Mouse (Mus musculus) adrenal gland, postnatal 10 days (tissue): ENCODE data around the gene Ly6g6f. TPM values are rescaled to one million over a fixed set of nuclear protein-coding genes. Genes with fewer than 3 reads are reported as not detected.
"Not testable (repeated sequence)": the region's sequence is repeated elsewhere in the genome, so short reads cannot be mapped to it uniquely, and the experiment has no call there.

ENCODE experiments used
- DNase-seq: peaks from one replicate; pipeline ENCODE4 v3.0.0; 2021; ENCODE audit warnings: mixed read lengths
- total RNA-seq, 2 experiments: library from RNA; stranded (reverse); gene quantifications; 2 replicates each; pipeline ENCODE4 v1.2.3; 2021

The Ly6g6f gene
- total RNA-seq, 2 experiments from 2014 or later, result 0.48 TPM; not detected in 1

DNA sequence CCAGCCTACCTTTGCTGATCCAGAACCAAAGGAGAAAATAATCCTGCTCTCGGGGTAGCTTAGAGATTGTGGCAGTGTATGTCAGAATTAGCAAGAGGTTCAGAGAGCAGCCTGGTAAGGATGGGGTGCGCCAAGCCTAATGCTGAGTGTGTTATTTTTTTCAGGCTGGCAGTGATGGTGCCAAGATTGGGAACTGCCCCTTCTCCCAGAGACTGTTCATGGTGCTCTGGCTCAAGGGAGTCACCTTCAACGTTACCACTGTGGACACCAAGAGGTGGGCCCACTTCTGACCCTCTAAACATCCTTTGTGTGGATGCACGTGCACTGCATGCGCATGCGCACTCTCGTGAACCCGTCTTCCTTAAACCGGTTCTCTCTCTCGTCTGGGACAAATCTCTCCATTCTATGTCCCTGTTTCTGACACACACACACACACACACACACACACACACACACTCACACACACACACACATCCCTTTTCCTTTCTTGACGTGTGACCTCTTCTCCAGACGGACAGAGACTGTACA lies 33.1 kb downstream of the Ly6g6f start:
- no peak for DNase-seq

DNA sequence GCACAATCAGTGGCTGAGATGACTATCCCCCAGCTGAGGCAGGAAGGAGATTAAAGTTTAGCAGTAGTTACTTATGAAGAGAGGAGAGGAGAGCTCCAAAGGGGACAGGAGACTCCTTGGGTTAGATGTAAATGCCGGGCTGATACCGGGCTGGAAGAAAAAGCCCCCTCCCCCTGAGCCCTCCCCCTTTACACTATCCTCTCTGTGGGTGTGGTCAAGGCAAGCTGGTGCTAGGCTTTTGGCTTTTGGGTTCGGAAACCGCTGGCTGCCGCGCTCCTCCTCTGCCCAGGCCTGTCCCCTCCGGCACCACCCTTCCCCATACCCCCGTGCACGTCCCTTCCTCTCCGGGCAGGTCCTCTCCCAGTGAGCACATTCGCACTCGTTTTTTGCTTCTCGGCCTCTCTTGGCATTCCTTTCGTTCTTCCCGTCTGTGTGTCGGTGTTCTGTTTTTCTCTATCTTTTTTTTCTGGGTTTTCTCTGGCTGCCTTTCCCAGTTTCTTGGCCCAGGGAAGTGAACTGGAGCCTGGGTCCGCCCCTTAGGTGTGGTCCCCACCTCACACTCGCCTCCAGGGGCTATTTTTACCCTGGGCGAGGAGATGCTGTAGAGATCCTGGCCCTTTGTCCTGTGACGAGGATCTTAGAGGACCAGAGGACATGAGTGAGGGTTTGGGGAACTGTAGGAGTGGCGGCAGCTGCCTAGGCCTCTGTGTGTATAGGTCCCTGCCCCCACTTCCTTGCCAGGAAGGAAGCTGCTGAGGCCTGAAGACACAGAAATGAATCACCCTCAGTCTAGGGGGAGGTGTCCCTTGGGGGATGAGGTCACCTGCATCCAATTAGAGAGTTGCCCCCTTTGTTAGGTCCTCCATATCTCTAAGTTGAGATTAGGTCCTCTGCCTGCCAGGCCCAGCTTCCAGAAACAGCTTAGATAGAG lies 34.0 kb downstream of the Ly6g6f start:
- DNase-seq, result peak; percentile 78

GRCm38 (mm10) chr17:35050126-35050750 lies 35.2 kb downstream of the Ly6g6f start:
- DNase-seq, result peak; percentile 86

- DNase-seq, result peak; percentile 69
Observed at GRCm38 (mm10) chr17:35049561-35050016, 35.8 kb downstream of the Ly6g6f start, which contains the start of gene Clic1. Gene Clic1, plus strand, starts transcription at chr17:35049966.

- DNase-seq, result no peak
Observed at GRCm38 (mm10) chr17:35048932-35049440, 36.4 kb downstream of the Ly6g6f start.

GRCm38 (mm10) chr17:35048149-35048931 lies 37.1 kb downstream of the Ly6g6f start:
- DNase-seq, result no peak

GRCm38 (mm10) chr17:35047688-35048087 lies 37.7 kb downstream of the Ly6g6f start:
- no peak for DNase-seq

DNA sequence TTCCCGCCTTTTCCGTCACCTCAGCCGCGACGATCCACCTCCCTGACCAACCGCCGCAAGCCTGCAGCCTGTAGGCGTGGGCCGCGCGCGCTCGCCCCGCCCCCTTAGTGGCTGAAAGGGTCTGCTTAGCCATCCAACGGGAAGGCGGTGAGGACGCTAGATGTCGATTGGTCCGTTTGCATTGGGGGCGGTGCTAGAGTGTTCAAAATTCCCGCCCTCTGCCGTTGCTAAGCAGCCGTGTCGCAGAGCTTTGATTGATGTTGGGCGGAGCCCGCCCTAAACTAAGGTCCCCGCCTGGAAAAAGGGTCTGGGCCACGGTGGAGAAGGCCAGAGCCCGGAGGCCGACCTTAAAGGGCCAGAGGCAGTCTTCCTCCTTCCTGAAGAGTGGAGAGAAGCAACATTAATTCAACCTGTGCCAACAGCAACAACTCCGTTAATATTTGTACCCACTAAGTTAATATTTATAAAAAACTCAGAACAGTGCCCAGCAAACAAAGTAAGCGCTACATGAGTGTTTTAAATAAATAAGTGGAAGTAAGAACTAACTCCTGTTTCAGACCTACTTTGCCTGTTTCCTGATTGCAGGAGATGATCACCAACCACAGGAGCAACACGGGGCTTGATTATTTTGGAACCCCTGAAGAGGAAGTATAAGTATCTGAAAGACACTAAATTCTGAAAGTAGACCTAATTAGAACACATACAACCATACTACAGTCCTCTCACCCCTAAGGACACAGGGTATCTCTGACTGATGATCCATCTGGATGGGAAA lies 38.5 kb downstream of the Ly6g6f start, which contains the start of gene Msh5:
Msh5 (minus strand) TSS at position 65 of the 775 bp plus-strand sequence.
- peak; percentile 98 for DNase-seq

DNA sequence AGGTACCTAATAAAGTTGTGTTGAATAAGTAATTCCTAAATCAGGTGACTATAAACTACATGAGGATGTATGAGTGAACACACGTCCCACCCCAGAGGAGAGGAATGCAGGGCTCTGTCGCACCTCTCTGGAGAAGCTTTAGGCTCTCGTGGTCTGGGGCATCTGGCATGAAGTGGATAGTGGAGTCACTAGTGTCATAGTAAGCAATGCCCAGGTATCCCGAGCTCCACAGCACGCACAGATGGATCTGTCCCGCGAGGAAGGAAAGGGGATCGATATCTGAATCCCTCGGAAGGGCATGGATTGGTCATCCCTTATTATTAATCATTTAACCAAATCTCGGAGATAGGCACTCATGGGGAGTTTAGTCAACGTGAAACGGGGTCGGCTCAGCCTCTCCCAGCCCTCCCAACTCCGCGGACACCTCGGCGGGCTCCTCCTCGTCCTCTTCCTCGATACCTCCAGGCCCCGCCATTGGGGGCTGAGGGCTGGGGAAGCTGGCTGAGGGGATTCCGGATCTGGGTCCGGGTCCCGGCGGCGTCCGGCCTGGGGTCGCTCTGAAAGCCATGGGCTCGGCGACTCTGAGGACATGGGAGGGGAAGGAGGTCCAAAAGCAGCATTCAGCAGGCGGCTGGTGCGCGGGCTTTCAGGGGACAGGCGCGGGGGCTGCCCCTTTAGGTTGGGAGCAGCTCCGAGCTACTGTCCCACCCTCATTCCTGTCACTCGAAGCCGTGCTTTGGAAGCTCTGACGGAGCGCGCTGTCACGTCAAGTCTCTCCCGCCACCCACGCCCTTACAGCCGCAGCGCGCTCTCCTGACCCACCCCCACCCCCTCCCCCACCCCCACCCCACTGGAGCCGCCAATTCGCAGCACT lies 39.4 kb downstream of the Ly6g6f start:
- DNase-seq, result no peak

- DNase-seq, result no peak
Observed at GRCm38 (mm10) chr17:35044904-35045806, 40.3 kb downstream of the Ly6g6f start.

DNA sequence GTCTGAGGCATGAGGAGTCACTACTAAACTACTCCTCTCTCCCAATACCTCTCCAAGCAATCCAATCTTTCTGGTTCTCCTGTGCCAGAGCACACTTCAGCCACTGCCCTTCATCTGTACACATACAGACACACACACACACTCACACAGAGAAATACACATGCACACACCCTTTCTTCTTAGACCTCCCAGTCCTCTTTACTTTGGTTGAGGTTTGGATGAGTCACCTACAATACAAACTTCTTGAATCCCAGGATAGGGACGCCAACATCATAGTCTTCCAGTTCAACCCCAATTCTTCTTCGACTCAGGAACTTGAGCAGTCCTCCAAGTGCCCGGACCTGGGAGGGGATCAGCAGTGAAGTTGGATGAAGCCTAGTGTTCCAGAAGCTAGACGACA lies 41.6 kb downstream of the Ly6g6f start:
- DNase-seq, result no peak

DNA sequence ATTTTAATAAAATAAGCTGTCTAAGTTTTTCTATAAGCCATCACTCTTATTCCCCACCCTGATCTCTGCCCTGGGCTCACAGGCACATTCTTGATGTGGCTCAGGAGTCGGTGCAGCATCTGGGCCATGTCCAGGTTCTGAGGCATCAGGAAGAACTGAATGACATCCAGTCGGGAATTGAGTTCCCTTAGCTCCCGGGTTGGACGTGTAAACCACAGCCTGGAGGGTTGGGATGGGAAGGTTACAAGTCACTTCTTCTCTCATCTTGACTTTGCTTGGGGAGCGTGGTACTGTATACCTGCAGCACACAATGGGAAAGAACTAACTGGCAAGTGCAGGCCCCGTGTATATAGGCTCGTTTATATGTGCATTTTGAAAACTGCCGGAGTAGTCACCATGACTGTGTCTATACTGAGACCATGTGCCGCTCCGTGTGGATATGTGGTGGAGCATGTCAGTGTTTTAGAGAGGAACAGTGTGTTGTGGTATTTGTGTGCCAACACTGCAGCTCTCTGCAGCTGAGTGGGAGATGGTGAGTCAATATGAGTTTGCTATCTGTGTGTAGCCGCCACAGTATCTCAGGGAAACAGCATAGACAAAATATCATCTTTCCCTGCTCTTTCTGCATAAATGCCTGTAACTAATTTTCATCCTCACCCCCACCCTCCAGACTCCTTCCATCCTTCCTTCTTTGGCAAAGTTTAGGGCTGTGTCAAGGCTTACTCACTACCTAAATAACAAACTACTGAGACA lies 46.1 kb downstream of the Ly6g6f start:
- DNase-seq, result no peak

GRCm38 (mm10) chr17:35034896-35035295 lies 50.5 kb downstream of the Ly6g6f start:
- DNase-seq, result no peak

GRCm38 (mm10) chr17:35033703-35034102 lies 51.7 kb downstream of the Ly6g6f start:
- DNase-seq, result not testable (repeated sequence)

GRCm38 (mm10) chr17:35032323-35032870 lies 53.0 kb downstream of the Ly6g6f start:
- no peak for DNase-seq

DNA sequence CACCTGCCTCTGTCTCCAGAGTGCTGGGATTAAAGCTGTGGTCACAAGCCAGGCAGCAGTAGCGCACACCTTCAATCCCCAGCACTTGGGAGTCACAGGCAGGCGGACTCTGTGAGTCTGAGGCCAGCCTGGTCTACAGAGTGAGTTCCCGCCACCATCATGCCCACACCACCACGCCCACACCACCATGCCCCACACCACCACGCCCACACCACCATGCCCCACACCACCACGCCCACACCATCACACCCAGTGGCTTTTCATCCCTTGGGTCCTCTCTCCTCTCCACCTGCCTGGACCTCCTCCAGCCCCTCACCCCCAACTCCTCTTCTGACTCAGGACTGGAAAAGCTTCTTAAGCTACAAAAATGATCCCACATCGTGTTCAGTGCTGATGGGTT lies 53.5 kb downstream of the Ly6g6f start:
- DNase-seq, result no peak

DNA sequence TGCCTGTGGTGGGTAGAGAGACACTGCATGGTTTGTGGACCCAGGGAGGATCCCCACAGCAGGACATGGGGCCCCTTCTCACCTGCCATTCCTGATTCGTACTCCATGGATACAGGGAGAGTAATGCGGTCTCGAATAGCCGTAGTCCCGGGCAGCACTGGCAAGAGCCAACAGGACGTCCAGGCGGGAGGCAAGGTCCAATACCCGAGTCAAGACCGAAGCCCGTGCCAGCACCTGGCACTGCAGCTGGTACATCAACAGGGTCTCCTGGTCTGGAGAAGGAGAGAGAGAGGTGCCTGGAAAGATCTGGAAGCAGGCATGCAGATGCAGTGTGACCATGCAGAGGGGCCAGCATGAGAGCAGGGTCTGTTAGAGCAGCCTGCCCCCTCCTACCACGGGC lies 54.1 kb downstream of the Ly6g6f start:
- DNase-seq, result no peak
